Mouse (Mus musculus) E14TG2a.4 (cell line): ENCODE measurements around the gene Spr.
"Not testable (repeated sequence)": the region's sequence is repeated elsewhere in the genome, so short reads cannot be mapped to it uniquely, and the experiment has no call there.

Source experiments
- H3K27me3 ChIP-seq: 2 replicates; pipeline ENCODE4 v1.6.1; 2014; ENCODE audit warnings: low read length, control low read depth; ENCODE audit not compliant: insufficient read depth
- H3K36me3 ChIP-seq: 2 replicates; pipeline ENCODE4 v1.6.1; 2014; ENCODE audit warnings: low read length, control low read depth; ENCODE audit not compliant: insufficient read depth
- H3K4me1 ChIP-seq: replicated peaks from 2 replicates; pipeline ENCODE4 v1.6.1; 2014; ENCODE audit warnings: low read depth, low read length, control low read depth
- H3K4me3 ChIP-seq: replicated peaks from 2 replicates; pipeline ENCODE4 v1.5.1; 2014; ENCODE audit warnings: mild to moderate bottlenecking, low read length
- H3K9me3 ChIP-seq: 2 replicates; pipeline ENCODE4 v1.6.1; 2014; ENCODE audit warnings: low read length, control low read depth
- CTCF ChIP-seq: conservative IDR thresholded peaks from 2 replicates; pipeline ENCODE4 v1.5.1; 2014; ENCODE audit warnings: low read length
- NANOG ChIP-seq: IDR thresholded peaks from 2 replicates; pipeline ENCODE4 v1.6.1; 2014; ENCODE audit warnings: borderline replicate concordance, low read length, mixed read lengths
- POU5F1 ChIP-seq: IDR thresholded peaks from 2 replicates; pipeline ENCODE4 v1.6.1; 2014; ENCODE audit warnings: low read length, borderline replicate concordance

Spr gene

GRCm38 (mm10) chr6:85141013-85141412 is 3.4 kb upstream of the Spr start:
- peaks cover 21% of the 10 kb centered on the region for H3K4me1 ChIP-seq
- H3K36me3 ChIP-seq, H3K9me3 ChIP-seq, H3K4me3 ChIP-seq: not testable (repeated sequence)
- peak; percentile 51 for TF ChIP-seq CTCF
- peaks cover 19% of the 10 kb centered on the region for H3K27me3 ChIP-seq

DNA sequence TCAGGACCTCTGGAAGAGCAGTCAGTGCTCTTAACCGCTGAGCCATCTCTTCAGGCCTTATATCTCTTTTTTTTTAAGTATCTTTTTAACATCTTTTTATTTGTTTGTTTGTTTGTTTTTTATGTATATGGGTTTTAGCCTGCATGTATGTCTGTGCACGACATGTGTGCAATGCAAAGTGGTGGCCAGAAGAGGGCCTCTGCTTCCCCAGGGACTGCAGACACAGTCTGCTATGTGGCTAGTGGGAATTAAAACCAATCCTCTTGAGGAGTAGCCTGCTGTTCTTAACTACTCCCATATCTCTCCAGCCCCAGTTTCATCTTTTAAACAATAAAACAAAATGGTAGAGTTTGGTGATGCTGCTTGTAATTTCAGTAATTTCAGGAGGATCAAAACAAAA is 2.0 kb upstream of the Spr start:
- Histone ChIP-seq H3K9me3 (no peaks in the 10 kb centered on the region), H3K36me3 (peaks cover 12% of the 10 kb centered on the region), H3K4me1 (peaks cover 21% of the 10 kb centered on the region), H3K27me3 (peaks cover 7% of the 10 kb centered on the region; the same call in 1 of the 2 replicates), H3K4me3 (no peak overlapping the region)
- TF ChIP-seq CTCF: peak; percentile 33
- TF ChIP-seq NANOG: no peak
- no peak for TF ChIP-seq POU5F1

DNA sequence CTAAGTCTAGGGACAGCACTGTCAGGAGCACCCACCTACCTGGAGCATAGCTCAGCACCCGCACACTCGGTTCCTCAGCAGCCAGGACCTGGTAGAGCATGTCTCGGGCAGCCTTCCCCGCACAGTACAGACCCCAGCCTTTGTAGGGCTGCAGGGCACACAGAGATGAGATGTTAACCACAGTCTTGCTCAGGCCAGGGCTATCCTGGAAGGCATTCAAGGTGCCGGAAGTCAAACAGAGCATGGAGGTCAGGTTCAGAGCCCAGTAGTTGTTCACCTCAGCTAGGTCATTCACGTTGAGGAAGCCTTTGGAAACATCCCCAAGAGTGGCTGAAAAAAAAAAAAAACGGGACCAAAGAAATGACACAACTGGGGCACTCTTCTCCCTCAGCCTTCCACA is 782 bp downstream of the Spr start:
- H3K9me3 ChIP-seq, H3K27me3 ChIP-seq: not testable (repeated sequence)
- peak overlapping the region; percentile 98 for H3K4me3 ChIP-seq
- peaks cover 32% of the 10 kb centered on the region for H3K36me3 ChIP-seq
- H3K4me1 ChIP-seq: peaks cover 40% of the 10 kb centered on the region

GRCm38 (mm10) chr6:85132794-85133193 is 4.8 kb downstream of the Spr start:
- H3K4me3 ChIP-seq, H3K9me3 ChIP-seq, H3K27me3 ChIP-seq: not testable (repeated sequence)
- H3K36me3 ChIP-seq: peaks cover 32% of the 10 kb centered on the region
- H3K4me1 ChIP-seq: peaks cover 25% of the 10 kb centered on the region
- TF ChIP-seq CTCF: peak; percentile 43

- Histone ChIP-seq H3K27me3 (peaks cover 12% of the 10 kb centered on the region), H3K36me3 (peaks cover 32% of the 10 kb centered on the region), H3K4me1 (peaks cover 24% of the 10 kb centered on the region)
- H3K4me3 ChIP-seq, H3K9me3 ChIP-seq: not testable (repeated sequence)
Measured at GRCm38 (mm10) chr6:85132237-85132636, 5.3 kb downstream of the Spr start.

DNA sequence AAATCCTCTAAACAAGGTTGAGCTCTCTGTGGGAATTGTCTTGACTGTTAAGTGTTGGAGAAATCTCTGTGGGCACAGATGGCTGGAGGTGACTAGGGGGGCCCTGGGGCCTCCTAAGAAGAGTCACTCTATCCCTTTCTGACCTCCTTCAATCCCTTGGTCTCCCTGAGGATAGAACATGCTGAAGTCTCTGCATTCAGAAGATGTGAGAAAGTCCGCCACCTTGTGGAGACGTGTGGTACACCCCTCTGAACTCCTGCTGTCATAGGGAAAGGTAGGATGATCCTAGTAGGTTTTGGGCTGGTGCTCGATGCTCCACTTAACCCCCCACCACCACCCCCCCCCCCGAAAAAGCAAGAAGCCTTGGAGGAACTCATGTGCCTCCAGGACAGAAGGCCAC is 5.9 kb downstream of the Spr start:
- Histone ChIP-seq H3K36me3 (peaks cover 32% of the 10 kb centered on the region), H3K4me1 (peaks cover 26% of the 10 kb centered on the region), H3K9me3 (no peaks in the 10 kb centered on the region), H3K4me3 (no peak overlapping the region), H3K27me3 (peaks cover 18% of the 10 kb centered on the region)
- TF ChIP-seq NANOG (no peak), POU5F1 (no peak), CTCF (peak; percentile 61)

GRCm38 (mm10) chr6:85117545-85118511 is 19.7 kb downstream of the Spr start:
- H3K4me3 ChIP-seq, H3K36me3 ChIP-seq, H3K9me3 ChIP-seq, H3K27me3 ChIP-seq, H3K4me1 ChIP-seq: not testable (repeated sequence)
- peak; percentile 45 for TF ChIP-seq CTCF

DNA sequence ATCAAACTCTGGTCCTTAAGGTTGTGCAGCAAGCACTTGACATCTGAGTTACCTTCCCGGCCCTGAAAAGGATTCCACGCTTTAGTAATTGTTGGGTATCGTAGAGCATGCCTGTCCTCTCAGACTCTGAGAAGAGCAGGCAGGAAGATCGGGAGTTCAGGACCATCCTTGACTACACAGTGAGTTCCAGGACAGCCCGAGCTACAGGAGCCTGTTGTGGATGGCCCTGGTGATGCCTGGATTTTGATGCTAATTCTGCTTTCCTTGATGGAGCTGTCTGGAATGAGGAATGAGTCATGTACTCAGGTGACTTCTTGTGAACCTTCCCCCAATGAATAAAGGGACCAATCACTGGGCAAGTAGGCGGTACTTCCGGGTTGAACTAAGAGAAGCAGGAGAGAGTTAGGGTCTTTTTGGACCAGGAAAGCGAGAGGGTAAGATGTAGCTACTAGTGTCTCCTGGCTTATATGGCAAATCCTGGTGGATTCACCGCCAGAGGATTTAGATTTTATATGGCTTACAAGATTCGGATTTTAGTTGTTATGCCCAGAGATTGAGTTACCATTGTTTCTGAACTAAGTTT is 32.4 kb downstream of the Spr start:
- Histone ChIP-seq H3K9me3 (peaks cover 19% of the 10 kb centered on the region), H3K4me1 (peaks cover 56% of the 10 kb centered on the region), H3K27me3 (peaks cover 11% of the 10 kb centered on the region), H3K36me3 (peaks cover 25% of the 10 kb centered on the region), H3K4me3 (peak overlapping the region; percentile 82)
- TF ChIP-seq CTCF (no peak), NANOG (peak; percentile 73; the same call in 1 of the 2 replicates), POU5F1 (no peak; the same call in 1 of the 2 replicates)

DNA sequence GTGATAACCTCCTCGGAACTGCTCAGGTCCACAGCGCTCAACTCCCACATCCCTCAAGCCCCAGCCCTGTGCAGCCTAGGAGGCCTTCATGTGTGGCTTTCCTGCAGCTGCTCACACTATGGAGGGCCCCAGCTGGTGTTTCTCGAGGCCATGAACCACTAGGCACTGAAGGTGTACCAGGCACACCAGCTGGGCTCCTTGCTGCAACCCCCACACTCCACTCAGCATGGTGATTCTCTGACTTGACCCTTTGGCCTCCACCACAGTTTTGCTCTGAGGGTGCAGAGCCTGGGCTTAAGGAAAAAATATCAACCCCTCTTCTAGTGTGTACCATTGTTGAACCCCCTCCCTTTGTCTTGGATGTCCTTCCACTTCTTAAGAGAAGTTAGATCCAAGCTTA is 34.2 kb downstream of the Spr start:
- Histone ChIP-seq H3K9me3 (peaks cover 3% of the 10 kb centered on the region; the same call in 1 of the 2 replicates), H3K4me1 (peaks cover 56% of the 10 kb centered on the region), H3K4me3 (no peak overlapping the region), H3K27me3 (peaks cover 18% of the 10 kb centered on the region), H3K36me3 (peaks cover 23% of the 10 kb centered on the region)
- TF ChIP-seq CTCF: no peak
- TF ChIP-seq POU5F1: no peak
- TF ChIP-seq NANOG: no peak
